Mouse (Mus musculus): ENCODE data around the gene Cox19. TPM values are rescaled to one million over a fixed set of nuclear protein-coding genes. Genes with fewer than 3 reads are reported as not detected.

The Cox19 gene
- total RNA-seq (2014; fragmentation: Nextera tagmentation) (4.8 and 10.0 TPM in 2 replicates), total RNA-seq (2017) (40.8 and 41.0 TPM in 2 replicates), polyA plus RNA-seq (2012) (35.7 and 37.7 TPM in 2 replicates)

DNA sequence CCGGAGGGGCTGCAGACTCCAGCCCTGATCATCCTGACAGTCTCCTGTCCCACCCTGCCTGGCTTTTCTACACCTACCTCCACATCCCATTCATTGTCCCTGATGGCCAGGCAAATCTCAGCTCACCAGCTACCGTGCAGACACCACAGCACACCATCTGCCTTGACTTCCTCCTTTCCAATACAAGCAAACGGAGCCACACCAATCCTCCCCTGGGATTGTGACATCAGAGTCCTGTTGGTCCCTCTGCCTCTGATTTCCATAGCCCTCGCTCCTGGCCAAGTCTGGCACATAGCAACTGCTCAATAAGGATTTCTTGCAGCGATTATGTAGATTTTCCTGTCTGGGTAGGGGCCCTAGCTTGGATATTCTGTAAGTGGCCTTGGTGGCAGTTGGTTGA, at the start of gene Cox19:
TSS of gene Cox19 (minus strand) at position 285 of the 400 bp plus-strand sequence.
- TF ChIP-seq GATA1 (IDR thresholded peaks at IDR 0.05; ENCODE audit: borderline replicate concordance, low read length) (no peak), GATA2 (IDR thresholded peaks at IDR 0.05; ENCODE audit: borderline replicate concordance, low read depth, low read length) (no peak), POLR2AphosphoS5 (IDR thresholded peaks at IDR 0.05; ENCODE audit: insufficient replicate concordance, low read depth, low read length) (no peak), TAL1 (conservative IDR thresholded peaks at IDR 0.05; ENCODE audit: low read depth, low read length) (no peak), CTCF (IDR thresholded peaks at IDR 0.05; ENCODE audit: low read depth, low read length) (no peak)
- peak within 1 kb of the TSS; percentile 41; the same call in 1 of the 2 replicates for H3K4me3 ChIP-seq (ENCODE audit: low read depth, low read length)
- no peak for ATAC-seq (ENCODE audit: extremely low read depth, insufficient number of reproducible peaks, low FRiP score, poor library complexity, severe bottlenecking)
- no peaks in the 10 kb centered on the region for H3K36me3 ChIP-seq (replicated peaks)
- no peaks in the 10 kb centered on the region for H3K9me3 ChIP-seq (replicated peaks)
- peaks cover 72% of the 10 kb centered on the region for H3K4me1 ChIP-seq (ENCODE audit: insufficient read depth, low read depth, low read length)
- H3K27me3 ChIP-seq (ENCODE audit: insufficient read depth, low read length), result peaks cover 39% of the 10 kb centered on the region
- DNase-seq (ENCODE audit: low spot score), result no peak

GRCm38 (mm10) chr5:139399991-139400390, 48.8 kb upstream of the Cox19 start:
- Histone ChIP-seq H3K36me3 (replicated peaks) (peaks cover 85% of the 10 kb centered on the region), H3K9me3 (replicated peaks) (no peaks in the 10 kb centered on the region), H3K4me1 (ENCODE audit: insufficient read depth, low read depth, low read length) (peaks cover 41% of the 10 kb centered on the region), H3K27me3 (ENCODE audit: insufficient read depth, low read length) (no peaks in the 10 kb centered on the region), H3K4me3 (ENCODE audit: low read depth, low read length) (no peak overlapping the region)
- DNase-seq (ENCODE audit: low spot score) (no peak), ATAC-seq (ENCODE audit: extremely low read depth, insufficient number of reproducible peaks, low FRiP score, poor library complexity, severe bottlenecking) (no peak)
- TF ChIP-seq GATA1 (IDR thresholded peaks at IDR 0.05; ENCODE audit: borderline replicate concordance, low read length) (no peak), GATA2 (IDR thresholded peaks at IDR 0.05; ENCODE audit: borderline replicate concordance, low read depth, low read length) (no peak), TAL1 (conservative IDR thresholded peaks at IDR 0.05; ENCODE audit: low read depth, low read length) (no peak), CTCF (IDR thresholded peaks at IDR 0.05; ENCODE audit: low read depth, low read length) (no peak), POLR2AphosphoS5 (IDR thresholded peaks at IDR 0.05; ENCODE audit: insufficient replicate concordance, low read depth, low read length) (no peak)

GRCm38 (mm10) chr5:139398786-139399185, 47.6 kb upstream of the Cox19 start:
- Histone ChIP-seq H3K4me3 (ENCODE audit: low read depth, low read length) (no peak overlapping the region), H3K9me3 (replicated peaks) (no peaks in the 10 kb centered on the region), H3K27me3 (ENCODE audit: insufficient read depth, low read length) (no peaks in the 10 kb centered on the region), H3K36me3 (replicated peaks) (peaks cover 85% of the 10 kb centered on the region), H3K4me1 (ENCODE audit: insufficient read depth, low read depth, low read length) (peaks cover 50% of the 10 kb centered on the region)
- DNase-seq (ENCODE audit: low spot score), result no peak
- TF ChIP-seq CTCF (IDR thresholded peaks at IDR 0.05; ENCODE audit: low read depth, low read length) (no peak), POLR2AphosphoS5 (IDR thresholded peaks at IDR 0.05; ENCODE audit: insufficient replicate concordance, low read depth, low read length) (no peak), GATA1 (IDR thresholded peaks at IDR 0.05; ENCODE audit: borderline replicate concordance, low read length) (no peak), GATA2 (IDR thresholded peaks at IDR 0.05; ENCODE audit: borderline replicate concordance, low read depth, low read length) (no peak), TAL1 (conservative IDR thresholded peaks at IDR 0.05; ENCODE audit: low read depth, low read length) (no peak)
- no peak for ATAC-seq (ENCODE audit: extremely low read depth, insufficient number of reproducible peaks, low FRiP score, poor library complexity, severe bottlenecking)

DNA sequence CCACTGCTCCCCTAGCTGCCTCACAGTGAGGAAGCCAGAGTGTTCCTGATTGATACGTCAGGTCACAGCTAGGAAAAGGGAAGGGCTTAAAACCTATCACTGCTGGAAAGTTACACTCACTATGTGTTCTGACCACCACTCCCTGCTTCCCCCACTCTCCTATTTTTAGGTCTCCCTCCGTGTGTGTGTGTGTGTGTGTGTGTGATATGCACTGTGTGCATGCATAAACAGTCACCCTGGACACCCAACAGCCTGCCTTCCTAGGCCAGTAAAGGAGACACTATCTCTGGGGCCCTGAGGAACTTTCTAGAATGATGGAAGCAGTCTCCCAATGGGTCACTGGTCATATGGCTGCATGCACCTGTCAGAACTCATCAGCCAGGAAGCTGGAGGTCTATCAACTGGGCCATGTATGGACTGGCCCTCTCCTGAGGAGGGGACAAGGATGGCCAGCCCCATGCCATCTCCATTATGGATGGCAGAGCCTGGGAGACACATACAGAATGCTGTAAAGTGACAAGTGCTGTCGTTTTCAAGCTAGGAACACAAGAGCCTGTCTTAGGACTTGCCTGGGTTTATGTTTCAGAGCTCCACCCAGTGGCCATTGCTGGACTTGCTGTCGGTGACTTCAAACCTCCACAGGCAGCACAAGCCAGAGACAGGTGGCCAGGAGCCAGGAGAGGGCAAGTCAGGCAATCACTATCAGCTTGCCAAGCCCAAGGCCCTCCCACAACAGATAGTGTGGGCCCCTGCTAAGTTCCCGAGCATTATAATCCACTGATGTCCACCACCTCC, 46.9 kb upstream of the Cox19 start:
- DNase-seq (ENCODE audit: low spot score) (peak; percentile 77), ATAC-seq (ENCODE audit: extremely low read depth, insufficient number of reproducible peaks, low FRiP score, poor library complexity, severe bottlenecking) (peak; percentile 35)
- TF ChIP-seq TAL1 (conservative IDR thresholded peaks at IDR 0.05; ENCODE audit: low read depth, low read length), result no peak
- peak; percentile 78 for TF ChIP-seq CTCF (IDR thresholded peaks at IDR 0.05; ENCODE audit: low read depth, low read length)
- Histone ChIP-seq H3K9me3 (replicated peaks) (no peaks in the 10 kb centered on the region), H3K36me3 (replicated peaks) (peaks cover 85% of the 10 kb centered on the region), H3K4me1 (ENCODE audit: insufficient read depth, low read depth, low read length) (peaks cover 53% of the 10 kb centered on the region), H3K4me3 (ENCODE audit: low read depth, low read length) (no peak overlapping the region), H3K27me3 (ENCODE audit: insufficient read depth, low read length) (no peaks in the 10 kb centered on the region)

- TF ChIP-seq TAL1 (conservative IDR thresholded peaks at IDR 0.05; ENCODE audit: low read depth, low read length) (no peak), POLR2AphosphoS5 (IDR thresholded peaks at IDR 0.05; ENCODE audit: insufficient replicate concordance, low read depth, low read length) (peak; percentile 78; the same call in 1 of the 2 replicates)
- DNase-seq (ENCODE audit: low spot score), result no peak
- no peak for ATAC-seq (ENCODE audit: extremely low read depth, insufficient number of reproducible peaks, low FRiP score, poor library complexity, severe bottlenecking)
- no peaks in the 10 kb centered on the region for H3K9me3 ChIP-seq (replicated peaks)
- H3K27me3 ChIP-seq (ENCODE audit: insufficient read depth, low read length), result no peaks in the 10 kb centered on the region
- H3K4me1 ChIP-seq (ENCODE audit: insufficient read depth, low read depth, low read length), result peaks cover 60% of the 10 kb centered on the region
- no peak overlapping the region for H3K4me3 ChIP-seq (ENCODE audit: low read depth, low read length)
- H3K36me3 ChIP-seq (replicated peaks), result peaks cover 85% of the 10 kb centered on the region
Measured at GRCm38 (mm10) chr5:139397359-139397916, 46.2 kb upstream of the Cox19 start.

DNA sequence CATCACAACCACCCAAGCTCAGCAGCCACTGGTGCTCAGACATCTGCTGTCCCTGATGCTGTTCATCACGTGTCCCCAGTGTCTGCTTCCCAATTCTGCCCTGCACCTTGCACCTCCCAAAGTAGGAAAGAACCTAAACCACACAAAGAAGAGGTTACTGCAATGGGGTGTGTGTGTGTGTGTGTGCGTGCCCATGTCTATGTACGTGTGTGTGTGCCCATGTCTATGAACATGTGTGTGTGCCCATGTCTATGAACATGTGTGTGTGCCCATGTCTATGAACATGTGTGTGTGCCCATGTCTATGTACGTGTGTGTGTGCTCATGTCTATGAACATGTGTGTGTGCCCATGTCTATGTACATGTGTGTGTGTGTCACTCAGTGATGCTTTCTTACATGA, 44.3 kb upstream of the Cox19 start:
- ATAC-seq (ENCODE audit: extremely low read depth, insufficient number of reproducible peaks, low FRiP score, poor library complexity, severe bottlenecking) (no peak), DNase-seq (ENCODE audit: low spot score) (no peak)
- H3K4me3 ChIP-seq (ENCODE audit: low read depth, low read length), result no peak overlapping the region
- TF ChIP-seq GATA1 (IDR thresholded peaks at IDR 0.05; ENCODE audit: borderline replicate concordance, low read length) (no peak), POLR2AphosphoS5 (IDR thresholded peaks at IDR 0.05; ENCODE audit: insufficient replicate concordance, low read depth, low read length) (peak; percentile 80)
- H3K36me3 ChIP-seq (replicated peaks), result peaks cover 90% of the 10 kb centered on the region
- H3K4me1 ChIP-seq (ENCODE audit: insufficient read depth, low read depth, low read length), result peaks cover 79% of the 10 kb centered on the region
- no peaks in the 10 kb centered on the region for H3K9me3 ChIP-seq (replicated peaks)
- no peaks in the 10 kb centered on the region for H3K27me3 ChIP-seq (ENCODE audit: insufficient read depth, low read length)

Measured in G1E (cell line).